Mouse (Mus musculus): Measurements from ENCODE around the gene Hoxd9.

Gene Hoxd9

GRCm38 (mm10) chr2:74696442-74697335, 838 bp upstream of the Hoxd9 start:
- no peak for DNase-seq (ENCODE audit: low read depth, low spot score)

- DNase-seq (ENCODE audit: low read depth, low spot score) = no peak
These were observed 900 bp downstream of the Hoxd9 start for GRCm38 (mm10) chr2:74698201-74699052.

DNA sequence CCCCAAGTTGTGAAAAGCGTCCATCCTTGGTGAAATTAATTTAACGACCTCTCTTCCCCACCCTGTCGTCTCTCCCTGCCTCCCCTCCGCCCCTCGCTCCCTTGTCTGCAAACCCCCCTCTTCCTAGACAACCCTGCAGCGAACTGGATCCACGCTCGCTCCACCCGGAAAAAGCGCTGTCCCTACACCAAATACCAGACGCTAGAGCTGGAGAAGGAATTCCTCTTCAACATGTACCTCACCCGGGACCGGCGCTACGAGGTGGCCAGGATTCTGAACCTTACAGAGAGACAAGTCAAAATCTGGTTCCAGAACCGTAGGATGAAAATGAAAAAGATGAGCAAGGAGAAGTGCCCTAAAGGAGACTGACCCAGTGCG, 1.5 kb downstream of the Hoxd9 start:
- DNase-seq (ENCODE audit: low read depth, low spot score) = no peak

- no peak for DNase-seq (ENCODE audit: low read depth, low spot score)
These were observed 2.4 kb downstream of the Hoxd9 start for GRCm38 (mm10) chr2:74699664-74700545.

- no peak for DNase-seq (ENCODE audit: low read depth, low spot score)
These were observed 3.1 kb downstream of the Hoxd9 start for GRCm38 (mm10) chr2:74700546-74701112.

DNA sequence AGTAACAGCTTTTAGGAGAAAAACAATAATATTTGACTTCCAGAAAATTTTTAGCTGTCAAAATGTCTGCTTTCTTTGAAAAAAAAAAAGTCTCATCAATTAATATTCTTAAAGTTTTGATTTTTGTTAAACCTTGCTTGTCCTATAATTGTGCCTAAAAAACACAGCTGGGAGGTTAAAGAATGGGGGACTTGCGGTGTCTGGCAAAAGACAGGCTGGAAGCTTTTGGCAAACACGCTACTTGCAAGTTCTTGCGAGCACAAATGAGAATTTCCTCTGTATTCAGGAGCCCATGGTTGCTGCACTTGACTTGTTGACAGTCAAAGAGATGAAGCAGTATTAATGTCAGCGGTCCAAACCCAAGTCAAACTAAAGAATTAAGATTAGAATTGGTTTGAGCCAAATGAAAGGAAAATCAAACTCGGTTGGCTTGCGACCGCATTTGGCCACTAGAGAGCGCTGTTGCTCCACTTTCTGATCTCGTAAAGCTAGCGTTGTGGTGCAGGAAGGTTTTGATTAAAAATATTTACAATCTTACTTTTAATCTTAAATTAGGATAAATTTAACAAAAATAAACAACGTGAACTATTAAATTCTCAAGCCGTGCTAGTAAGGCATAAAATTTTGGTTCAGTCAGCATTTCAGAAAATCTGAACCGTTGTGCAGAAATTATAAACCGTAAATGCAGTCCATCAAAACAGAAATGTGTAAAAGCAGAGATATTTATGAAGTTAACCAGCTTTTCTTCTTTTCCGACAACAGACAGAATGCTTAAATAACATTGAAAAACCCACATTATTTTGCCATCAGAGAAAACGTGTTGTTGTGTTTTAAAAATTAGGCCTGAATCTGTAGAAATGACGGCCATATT, 4.7 kb downstream of the Hoxd9 start:
- DNase-seq (ENCODE audit: low read depth, low spot score) = peak; percentile 49

GRCm38 (mm10) chr2:74702820-74703219, 5.3 kb downstream of the Hoxd9 start:
- DNase-seq (ENCODE audit: low read depth, low spot score) = no peak

DNA sequence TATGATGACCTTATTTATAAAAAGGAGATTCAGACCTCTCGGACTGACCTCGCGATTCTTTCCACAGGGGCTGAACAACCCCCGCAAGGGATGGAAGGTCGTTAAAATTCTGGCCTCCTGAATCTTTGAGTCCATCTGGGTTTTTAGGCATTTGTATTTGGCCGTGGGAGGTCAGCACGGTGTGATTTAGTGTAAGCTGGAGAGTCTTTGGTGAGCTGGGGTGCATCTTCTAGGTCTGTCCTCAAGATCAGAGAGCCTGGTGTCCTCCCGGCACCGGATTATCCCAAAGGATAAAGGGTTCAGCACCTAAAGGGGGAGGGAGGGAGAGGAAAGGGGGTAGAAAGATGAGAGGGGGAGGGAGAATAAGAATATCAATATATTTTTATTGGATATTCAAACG, 5.8 kb downstream of the Hoxd9 start:
- no peak for DNase-seq (ENCODE audit: low read depth, low spot score)

DNA sequence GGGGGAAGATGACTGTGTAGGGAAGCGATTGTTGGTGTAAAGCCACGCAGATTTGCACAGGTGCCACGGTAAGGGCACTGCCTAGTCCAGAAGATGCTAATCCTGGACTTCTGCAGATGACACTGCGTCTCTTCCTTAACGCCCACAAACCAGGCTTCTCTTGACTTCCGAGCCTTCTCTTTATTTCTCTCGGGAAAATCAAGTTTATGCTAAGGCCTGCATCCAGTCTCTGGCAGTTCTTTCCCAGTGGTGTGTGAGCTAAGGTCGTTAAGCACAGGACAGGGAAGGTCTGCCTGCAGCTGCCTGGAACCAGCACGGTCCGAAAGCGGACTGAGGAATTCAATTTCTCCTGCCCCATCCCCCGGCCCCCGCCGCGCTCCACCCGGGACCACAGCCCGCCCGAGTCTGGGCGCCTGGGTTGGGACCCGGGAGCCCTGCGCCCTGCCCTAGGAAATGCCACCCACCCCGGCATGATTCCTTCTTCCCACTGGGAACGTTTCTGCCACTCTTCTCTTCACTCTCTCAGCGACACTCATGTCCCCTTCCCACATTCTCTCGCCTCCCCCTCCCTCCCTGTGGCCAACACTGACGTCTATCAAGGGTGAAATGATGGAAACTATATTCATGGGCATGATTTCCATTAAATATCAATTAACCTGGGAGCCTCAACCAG, 6.3 kb downstream of the Hoxd9 start:
- no peak for DNase-seq (ENCODE audit: low read depth, low spot score)

DNA sequence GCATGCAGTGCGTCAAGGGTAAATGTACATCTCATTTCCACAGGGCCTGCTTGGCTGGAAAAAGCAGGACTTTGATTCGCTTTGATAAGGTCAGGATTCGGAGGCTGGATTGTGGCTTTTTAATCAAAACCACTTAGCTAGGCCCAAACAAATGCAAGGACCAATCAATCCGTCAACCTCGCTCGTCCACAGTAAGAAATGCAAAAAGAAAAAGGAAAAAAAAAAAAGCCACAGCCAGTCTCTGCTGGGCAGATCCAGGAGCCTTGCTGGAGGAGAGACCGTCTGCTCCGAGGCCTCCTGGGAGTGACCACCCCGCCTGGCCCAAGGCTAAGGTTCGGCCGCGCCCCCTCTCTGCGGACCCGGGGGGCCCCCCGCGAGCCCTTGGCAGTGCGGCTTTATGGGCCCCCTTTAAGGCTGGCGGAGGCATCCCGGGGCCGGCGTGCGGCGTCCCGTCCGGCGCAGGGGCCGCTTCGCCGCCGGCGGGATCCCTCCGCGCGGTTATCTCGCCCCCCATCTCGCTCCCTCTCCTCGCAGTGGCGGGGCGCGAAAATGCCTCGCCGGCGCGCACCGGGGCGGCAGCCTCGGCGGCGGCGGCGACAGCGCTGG, 7.0 kb downstream of the Hoxd9 start, which contains the start of gene Hoxd8:
Hoxd8 (plus strand) TSS at position 223 of the 606 bp plus-strand sequence.
- DNase-seq (ENCODE audit: low read depth, low spot score) = no peak

DNA sequence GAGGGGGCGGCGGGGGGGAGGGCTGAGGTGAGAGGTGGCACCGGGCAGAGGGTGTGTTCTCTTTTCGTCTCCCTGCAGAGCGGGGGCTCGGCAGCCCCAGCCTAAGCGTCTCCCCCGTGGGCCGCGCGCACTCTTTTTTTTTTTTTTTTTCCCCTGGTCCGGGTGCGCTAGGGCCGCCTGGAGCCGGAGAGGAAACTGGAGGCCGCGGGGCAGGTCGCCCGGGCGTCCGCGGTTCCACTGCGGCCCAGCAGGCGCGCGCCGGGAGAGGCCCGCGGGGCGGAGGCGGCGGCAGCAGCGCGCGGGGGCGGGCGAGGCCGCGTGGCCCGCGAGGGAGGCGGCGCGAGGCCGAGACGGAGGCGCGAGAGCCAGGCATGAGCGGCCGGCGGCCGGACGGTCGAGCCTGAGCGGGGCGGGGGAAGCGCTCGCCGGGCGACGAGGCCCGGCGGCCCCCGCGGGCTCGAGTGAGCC, 7.5 kb downstream of the Hoxd9 start:
- DNase-seq (ENCODE audit: low read depth, low spot score) = no peak

- DNase-seq (ENCODE audit: low read depth, low spot score) = no peak
These were observed 8.1 kb downstream of the Hoxd9 start for GRCm38 (mm10) chr2:74705467-74706089.

- DNase-seq (ENCODE audit: low read depth, low spot score) = no peak
These were observed 8.9 kb downstream of the Hoxd9 start for GRCm38 (mm10) chr2:74706393-74706960.

DNA sequence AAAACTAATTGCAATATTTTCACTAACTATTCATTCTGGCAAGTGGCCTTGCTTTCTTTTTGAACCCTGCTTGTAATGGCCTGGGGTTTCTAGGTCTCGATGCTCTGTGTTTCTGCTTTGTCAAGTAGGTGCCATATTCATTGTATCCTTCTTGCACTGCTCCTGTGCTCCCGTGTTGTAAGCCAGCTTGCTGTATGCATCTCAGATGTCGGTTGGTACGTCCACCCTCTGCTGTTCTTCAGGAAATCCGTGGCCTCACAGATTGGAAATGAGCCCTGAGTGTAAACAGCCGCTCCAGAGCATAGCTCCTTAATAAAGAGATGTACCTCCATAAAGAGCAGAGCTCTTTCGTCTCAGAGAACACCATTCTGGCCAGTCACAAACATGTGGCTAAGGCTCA, 10.1 kb downstream of the Hoxd9 start:
- DNase-seq (ENCODE audit: low read depth, low spot score) = no peak

DNA sequence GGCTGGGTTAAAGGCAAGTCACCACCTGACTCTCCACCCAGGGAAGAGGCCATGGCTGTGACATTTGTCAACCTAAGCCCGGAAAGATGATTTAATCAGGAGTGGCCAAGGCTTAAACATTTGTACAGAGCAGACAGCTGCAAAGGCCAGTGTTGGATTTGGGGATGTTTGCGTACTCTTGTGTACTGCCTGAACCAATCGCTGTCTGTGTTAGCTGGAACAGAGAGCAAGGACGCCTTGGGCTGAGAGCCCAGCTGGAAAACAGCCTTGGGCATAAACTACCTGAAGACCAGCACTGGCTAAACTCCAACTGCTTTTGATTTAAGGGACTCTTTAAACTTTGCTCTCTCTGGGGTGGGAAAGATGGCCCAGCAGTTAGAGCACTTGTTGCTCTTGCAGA, 11.1 kb downstream of the Hoxd9 start:
- DNase-seq (ENCODE audit: low read depth, low spot score) = no peak

GRCm38 (mm10) chr2:74709465-74710419, 12.2 kb downstream of the Hoxd9 start:
- DNase-seq (ENCODE audit: low read depth, low spot score) = no peak

- DNase-seq (ENCODE audit: low read depth, low spot score) = no peak
These were observed 13.5 kb downstream of the Hoxd9 start for GRCm38 (mm10) chr2:74710929-74711543.

Data from telencephalon, adult 2 months (tissue).